Mouse (Mus musculus) forebrain, embryonic 12.5 days (tissue): ENCODE data around the gene Ikzf1. TPM values are rescaled to one million over a fixed set of nuclear protein-coding genes. Genes with fewer than 3 reads are reported as not detected.

ENCODE experiments used
- ATAC-seq: fragments of 200-750 bp; cut with Nextera tagmentation; 2 replicates; pipeline ENCODE4 v1.8.0; 2017; ENCODE audit warnings: moderate TSS enrichment; ENCODE audit not compliant: low FRiP score
- H3K27ac ChIP-seq: fragments of 300-500 bp; sonication (generic); 2 replicates; pipeline ENCODE4 v1.5.1; 2016; ENCODE audit warnings: mild to moderate bottlenecking
- H3K27me3 ChIP-seq: fragments of 300-500 bp; sonication (generic); 2 replicates; pipeline ENCODE4 v1.6.1; 2016; ENCODE audit warnings: mild to moderate bottlenecking
- H3K36me3 ChIP-seq: fragments of 300-500 bp; sonication (generic); replicated peaks from 2 replicates; pipeline ENCODE4 v1.6.1; 2016; ENCODE audit warnings: mild to moderate bottlenecking
- H3K4me1 ChIP-seq: fragments of 300-500 bp; sonication (generic); 2 replicates; pipeline ENCODE4 v1.6.1; 2016
- H3K4me2 ChIP-seq: fragments of 300-500 bp; sonication (generic); 2 replicates; pipeline ENCODE4 v1.6.1; 2016; ENCODE audit warnings: mild to moderate bottlenecking, moderate library complexity
- H3K4me3 ChIP-seq: fragments of 300-500 bp; sonication (generic); replicated peaks from 2 replicates; pipeline ENCODE4 v1.5.1; 2016; ENCODE audit warnings: mild to moderate bottlenecking
- H3K9ac ChIP-seq: fragments of 300-500 bp; sonication (generic); 2 replicates; pipeline ENCODE4 v1.6.1; 2016; ENCODE audit warnings: mild to moderate bottlenecking
- H3K9me3 ChIP-seq: fragments of 300-500 bp; sonication (generic); 2 replicates; pipeline ENCODE4 v1.6.1; 2016
- WGBS: fragments of 180-500 bp; shearing (Covaris S2); methylation state at CpG from one replicate; pipeline ENCODE4 v1.1.7; 2016; 5-methylcytosine and 5-hydroxymethylcytosine counted together
- polyA plus RNA-seq: library from polyadenylated mRNA; unstranded; fragments of >200 nt; fragmentation: Nextera tagmentation; extraction: Ambion mirVana; gene quantifications from 2 replicates; pipeline ENCODE4 v1.2.1, GENCODE M21; 2016

Ikzf1 gene
- polyA plus RNA-seq, 1 experiment from 2014 or later = 0.98 TPM

- no peak overlapping the region for H3K4me3 ChIP-seq
- H3K4me1 ChIP-seq = no peaks in the 10 kb centered on the region
- H3K4me2 ChIP-seq = no peak overlapping the region
- ATAC-seq = no peak
- no peaks in the 10 kb centered on the region for H3K27me3 ChIP-seq
- H3K27ac ChIP-seq = no peak overlapping the region
- H3K36me3 ChIP-seq = no peaks in the 10 kb centered on the region
- no peak overlapping the region for H3K9ac ChIP-seq
- no peaks in the 10 kb centered on the region for H3K9me3 ChIP-seq
- 66% methylated on average over 4 of the region's 4 CpGs for WGBS
Measured at GRCm38 (mm10) chr11:11763211-11763666, 78.4 kb downstream of the Ikzf1 start.

GRCm38 (mm10) chr11:11765414-11765813, 80.6 kb downstream of the Ikzf1 start:
- Histone ChIP-seq H3K9ac (no peak overlapping the region), H3K9me3 (no peaks in the 10 kb centered on the region), H3K27me3 (no peaks in the 10 kb centered on the region), H3K4me3 (no peak overlapping the region), H3K27ac (no peak overlapping the region), H3K4me2 (no peak overlapping the region), H3K4me1 (no peaks in the 10 kb centered on the region), H3K36me3 (no peaks in the 10 kb centered on the region)
- no peak for ATAC-seq
- 73% methylated on average over 1 of the region's 1 CpGs for WGBS

DNA sequence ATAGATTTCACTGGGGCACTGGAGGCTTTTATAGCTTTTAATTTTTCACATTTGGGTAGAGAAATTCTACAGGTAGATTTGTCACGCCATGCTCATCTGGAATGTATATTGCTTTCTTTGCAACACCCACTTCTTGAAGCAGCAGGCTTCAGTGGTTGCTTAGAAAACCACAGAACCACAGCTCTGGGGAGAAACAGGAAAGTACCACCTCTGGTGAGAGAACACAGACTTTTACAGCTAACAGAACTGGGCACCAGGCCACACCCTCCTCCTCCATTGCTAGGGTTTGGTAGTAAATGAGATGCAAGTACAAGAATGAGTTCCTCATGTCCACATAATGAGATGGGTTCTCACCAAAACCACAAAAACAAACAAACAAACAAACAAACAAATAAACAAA, 81.3 kb downstream of the Ikzf1 start:
- Histone ChIP-seq H3K9me3 (no peaks in the 10 kb centered on the region), H3K4me2 (no peak overlapping the region), H3K36me3 (no peaks in the 10 kb centered on the region), H3K9ac (no peak overlapping the region), H3K4me1 (no peaks in the 10 kb centered on the region), H3K27ac (no peak overlapping the region), H3K4me3 (no peak overlapping the region), H3K27me3 (no peaks in the 10 kb centered on the region)
- WGBS = 83% methylated on average over 1 of the region's 1 CpGs
- ATAC-seq = no peak

DNA sequence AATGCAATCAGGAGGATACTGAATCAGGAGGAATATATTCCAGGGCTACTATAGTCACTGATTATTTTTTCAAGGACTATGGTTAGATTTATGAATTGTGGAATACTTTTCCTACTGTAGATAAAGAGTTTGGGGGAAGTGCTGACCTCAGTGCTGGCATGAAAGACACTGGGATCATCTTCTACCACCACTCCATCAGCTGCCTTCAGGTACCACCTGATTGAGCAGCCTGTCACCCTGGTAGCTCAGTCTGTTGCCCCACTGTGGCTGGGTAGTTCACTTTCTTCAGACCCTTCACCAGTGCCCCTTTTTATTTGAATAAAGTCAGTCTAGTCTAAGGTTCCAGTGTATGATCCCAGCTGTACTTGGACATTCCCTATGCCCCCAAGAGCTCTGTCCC, 81.9 kb downstream of the Ikzf1 start:
- no peaks in the 10 kb centered on the region for H3K9me3 ChIP-seq
- ATAC-seq = no peak
- H3K9ac ChIP-seq = no peak overlapping the region
- H3K27ac ChIP-seq = no peak overlapping the region
- H3K4me3 ChIP-seq = no peak overlapping the region
- H3K4me2 ChIP-seq = no peak overlapping the region
- no peaks in the 10 kb centered on the region for H3K36me3 ChIP-seq
- H3K4me1 ChIP-seq = no peaks in the 10 kb centered on the region
- no peaks in the 10 kb centered on the region for H3K27me3 ChIP-seq

DNA sequence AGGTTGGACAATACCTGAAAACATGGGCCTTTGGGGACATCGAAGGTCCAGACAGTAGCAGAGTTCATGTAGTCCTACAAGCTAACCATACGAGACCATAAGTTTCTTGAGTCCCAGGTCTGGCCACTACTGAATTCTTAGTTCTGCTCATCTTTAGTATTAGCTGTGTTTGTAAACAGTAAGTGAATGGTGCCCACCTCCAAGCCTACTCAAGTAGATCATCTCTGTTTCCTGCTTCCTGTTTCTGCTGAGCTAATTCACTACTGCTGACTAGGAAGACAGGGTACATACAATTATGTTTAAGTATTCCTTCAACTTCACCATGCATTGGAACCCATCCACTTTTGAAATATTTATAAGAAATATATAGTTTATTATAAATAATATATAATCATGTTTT, 83.3 kb downstream of the Ikzf1 start:
- no peaks in the 10 kb centered on the region for H3K27me3 ChIP-seq
- no peak overlapping the region for H3K9ac ChIP-seq
- no peak overlapping the region for H3K27ac ChIP-seq
- ATAC-seq = no peak
- H3K4me1 ChIP-seq = no peaks in the 10 kb centered on the region
- WGBS = 90% methylated on average over 2 of the region's 2 CpGs
- no peak overlapping the region for H3K4me3 ChIP-seq
- H3K36me3 ChIP-seq = no peaks in the 10 kb centered on the region
- no peaks in the 10 kb centered on the region for H3K9me3 ChIP-seq
- H3K4me2 ChIP-seq = no peak overlapping the region

- Histone ChIP-seq H3K4me3 (no peak overlapping the region), H3K4me1 (no peaks in the 10 kb centered on the region), H3K9me3 (no peaks in the 10 kb centered on the region), H3K9ac (no peak overlapping the region), H3K4me2 (no peak overlapping the region), H3K27me3 (no peaks in the 10 kb centered on the region), H3K36me3 (no peaks in the 10 kb centered on the region), H3K27ac (no peak overlapping the region)
- 95% methylated on average over 20 of the region's 20 CpGs for WGBS
- no peak for ATAC-seq
Measured at GRCm38 (mm10) chr11:11769281-11769680, 84.5 kb downstream of the Ikzf1 start.

DNA sequence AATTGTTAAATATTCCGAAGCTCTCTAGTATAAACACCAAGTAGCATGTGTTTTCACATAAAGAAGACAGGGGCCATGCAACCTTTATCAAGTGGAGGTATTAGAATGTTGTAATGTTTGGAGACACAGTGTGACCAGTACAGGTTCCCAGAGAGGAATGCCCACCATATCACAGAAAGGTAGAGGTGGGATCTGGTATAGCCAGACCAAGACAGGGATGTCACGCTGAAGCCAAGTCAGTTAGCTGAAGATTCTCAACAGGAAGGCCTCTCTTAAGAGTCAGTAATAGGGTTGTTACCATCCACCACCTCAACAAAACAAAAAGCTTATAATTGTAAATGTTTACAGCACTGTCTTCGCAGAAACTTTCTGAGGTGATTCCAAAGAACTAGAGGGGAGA, 85.9 kb downstream of the Ikzf1 start:
- ATAC-seq = no peak
- Histone ChIP-seq H3K4me3 (no peak overlapping the region), H3K4me2 (no peak overlapping the region), H3K36me3 (no peaks in the 10 kb centered on the region), H3K9me3 (no peaks in the 10 kb centered on the region), H3K27ac (no peak overlapping the region), H3K4me1 (no peaks in the 10 kb centered on the region), H3K9ac (no peak overlapping the region), H3K27me3 (no peaks in the 10 kb centered on the region)
- 92% methylated on average over 3 of the region's 3 CpGs for WGBS

DNA sequence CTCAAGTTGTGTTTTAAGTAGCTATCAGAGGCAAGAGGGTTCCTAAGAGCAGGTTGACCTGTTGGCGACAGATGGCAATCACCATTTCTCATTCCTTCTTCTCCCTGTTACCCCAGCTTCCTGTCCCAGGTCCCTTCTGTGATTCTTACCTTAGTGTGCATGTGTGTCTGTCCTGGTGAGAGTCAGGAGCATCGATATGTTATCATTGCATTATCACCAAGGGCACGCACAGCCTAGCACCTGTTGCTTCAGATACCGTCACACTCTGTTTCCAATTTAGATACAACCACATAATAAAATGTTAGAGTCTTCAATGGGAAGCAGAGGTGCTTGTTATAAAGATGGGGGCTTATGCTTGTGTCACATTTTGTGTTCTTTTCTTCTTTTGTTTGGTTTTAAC, 87.4 kb downstream of the Ikzf1 start:
- 91% methylated on average over 4 of the region's 4 CpGs for WGBS
- Histone ChIP-seq H3K4me3 (no peak overlapping the region), H3K36me3 (no peaks in the 10 kb centered on the region), H3K27ac (no peak overlapping the region), H3K9me3 (no peaks in the 10 kb centered on the region), H3K27me3 (no peaks in the 10 kb centered on the region), H3K4me1 (no peaks in the 10 kb centered on the region), H3K9ac (no peak overlapping the region), H3K4me2 (no peak overlapping the region)
- no peak for ATAC-seq

- Histone ChIP-seq H3K4me1 (no peaks in the 10 kb centered on the region), H3K9ac (no peak overlapping the region), H3K27me3 (no peaks in the 10 kb centered on the region), H3K9me3 (no peaks in the 10 kb centered on the region), H3K27ac (no peak overlapping the region), H3K4me3 (no peak overlapping the region), H3K36me3 (no peaks in the 10 kb centered on the region), H3K4me2 (no peak overlapping the region)
- no peak for ATAC-seq
- WGBS = 92% methylated on average over 4 of the region's 4 CpGs
Measured at GRCm38 (mm10) chr11:11774384-11774783, 89.6 kb downstream of the Ikzf1 start.

- H3K4me1 ChIP-seq = no peaks in the 10 kb centered on the region
- WGBS = 91% methylated on average over 5 of the region's 5 CpGs
- H3K4me2 ChIP-seq = no peak overlapping the region
- H3K27me3 ChIP-seq = no peaks in the 10 kb centered on the region
- H3K9me3 ChIP-seq = no peaks in the 10 kb centered on the region
- no peak for ATAC-seq
- H3K36me3 ChIP-seq = no peaks in the 10 kb centered on the region
- no peak overlapping the region for H3K9ac ChIP-seq
- H3K27ac ChIP-seq = no peak overlapping the region
- H3K4me3 ChIP-seq = no peak overlapping the region
Measured at GRCm38 (mm10) chr11:11774893-11775292, 90.1 kb downstream of the Ikzf1 start.

- H3K36me3 ChIP-seq = no peaks in the 10 kb centered on the region
- no peaks in the 10 kb centered on the region for H3K4me1 ChIP-seq
- H3K9ac ChIP-seq = no peak overlapping the region
- WGBS = 68% methylated on average over 4 of the region's 4 CpGs
- no peak overlapping the region for H3K4me2 ChIP-seq
- no peak overlapping the region for H3K4me3 ChIP-seq
- no peak overlapping the region for H3K27ac ChIP-seq
- no peaks in the 10 kb centered on the region for H3K9me3 ChIP-seq
- H3K27me3 ChIP-seq = no peaks in the 10 kb centered on the region
- no peak for ATAC-seq
Measured at GRCm38 (mm10) chr11:11776071-11776821, 91.4 kb downstream of the Ikzf1 start.

- no peak overlapping the region for H3K27ac ChIP-seq
- 88% methylated on average over 7 of the region's 7 CpGs for WGBS
- H3K36me3 ChIP-seq = no peaks in the 10 kb centered on the region
- H3K4me2 ChIP-seq = no peak overlapping the region
- ATAC-seq = no peak
- no peak overlapping the region for H3K4me3 ChIP-seq
- no peaks in the 10 kb centered on the region for H3K9me3 ChIP-seq
- H3K9ac ChIP-seq = no peak overlapping the region
- H3K27me3 ChIP-seq = no peaks in the 10 kb centered on the region
- H3K4me1 ChIP-seq = no peaks in the 10 kb centered on the region
Measured at GRCm38 (mm10) chr11:11776822-11777174, 92.0 kb downstream of the Ikzf1 start.

DNA sequence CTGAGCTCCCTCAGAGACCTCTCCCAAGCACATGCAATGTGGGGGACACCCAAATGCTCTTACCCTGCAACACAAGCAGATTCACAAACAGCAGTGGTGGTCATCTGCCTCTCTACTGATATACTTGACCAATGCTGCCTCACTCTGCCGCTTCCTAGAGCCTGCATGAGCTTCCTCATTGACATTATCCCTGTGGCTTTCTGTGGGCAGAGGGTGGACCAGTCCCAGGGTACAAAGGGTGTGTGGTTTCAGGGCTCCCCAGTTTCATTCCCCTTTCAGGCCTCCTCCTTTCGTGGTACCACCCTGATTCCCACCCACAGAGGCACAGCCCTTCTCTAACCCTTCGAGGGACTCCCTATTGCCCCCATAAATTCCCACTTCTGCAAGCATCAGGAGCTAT, 92.4 kb downstream of the Ikzf1 start:
- H3K9ac ChIP-seq = no peak overlapping the region
- no peak overlapping the region for H3K4me3 ChIP-seq
- no peaks in the 10 kb centered on the region for H3K27me3 ChIP-seq
- 82% methylated on average over 3 of the region's 3 CpGs for WGBS
- no peak overlapping the region for H3K27ac ChIP-seq
- H3K9me3 ChIP-seq = no peaks in the 10 kb centered on the region
- H3K36me3 ChIP-seq = no peaks in the 10 kb centered on the region
- no peaks in the 10 kb centered on the region for H3K4me1 ChIP-seq
- H3K4me2 ChIP-seq = no peak overlapping the region
- ATAC-seq = no peak
